Mouse (Mus musculus) liver, postnatal 0 days (tissue): ENCODE results near the gene Pik3r4. TPM values are rescaled to one million over a fixed set of nuclear protein-coding genes. Genes with fewer than 3 reads are reported as not detected.

Experiments used
- ATAC-seq: fragments of 200-750 bp; cut with Nextera tagmentation; 2 replicates; pipeline ENCODE4 v1.8.0; 2017; ENCODE audit warnings: mild to moderate bottlenecking, moderate library complexity
- DNase-seq: peaks from one replicate; pipeline ENCODE4 v3.0.0-alpha.2; 2016
- H3K27ac ChIP-seq: fragments of 300-500 bp; sonication (generic); 2 replicates; pipeline ENCODE4 v1.5.1; 2014; ENCODE audit warnings: antibody characterized with exemption, moderate library complexity, mild to moderate bottlenecking, low read depth
- H3K27me3 ChIP-seq: fragments of 300-500 bp; sonication (generic); 2 replicates; pipeline ENCODE4 v1.6.1; 2014; ENCODE audit warnings: low read length, control low read depth, mixed read lengths; ENCODE audit not compliant: insufficient read depth
- H3K36me3 ChIP-seq: fragments of 300-500 bp; sonication (generic); replicated peaks from 2 replicates; pipeline ENCODE4 v1.6.1; 2014; ENCODE audit warnings: mild to moderate bottlenecking, control low read depth, low read length, moderate library complexity, mixed read lengths; ENCODE audit not compliant: insufficient read depth
- H3K4me1 ChIP-seq: fragments of 300-500 bp; sonication (generic); 2 replicates; pipeline ENCODE4 v1.6.1; 2014; ENCODE audit warnings: antibody characterized with exemption, mild to moderate bottlenecking, control low read depth; ENCODE audit not compliant: insufficient read depth
- H3K4me2 ChIP-seq: fragments of 300-500 bp; sonication (generic); 2 replicates; pipeline ENCODE4 v1.6.1; 2014; ENCODE audit warnings: low read depth, mild to moderate bottlenecking, low read length, moderate library complexity, mixed read lengths
- H3K4me3 ChIP-seq: fragments of 300-500 bp; sonication (generic); 2 replicates; pipeline ENCODE4 v1.5.1; 2014; ENCODE audit warnings: low read depth, low read length
- H3K9ac ChIP-seq: fragments of 300-500 bp; sonication (generic); replicated peaks from 2 replicates; pipeline ENCODE4 v1.6.1; 2014; ENCODE audit warnings: mild to moderate bottlenecking, moderate library complexity
- H3K9me3 ChIP-seq: fragments of 300-500 bp; sonication (generic); 2 replicates; pipeline ENCODE4 v1.6.1; 2016; ENCODE audit warnings: mild to moderate bottlenecking, control low read depth, low read length, mixed read lengths
- CTCF ChIP-seq: sonication (generic); IDR thresholded peaks from 2 replicates; pipeline ENCODE4 v1.5.1; 2016; ENCODE audit warnings: antibody characterized with exemption, low read depth
- EP300 ChIP-seq: IDR thresholded peaks from 2 replicates; pipeline ENCODE4 v1.6.1; 2016; ENCODE audit warnings: antibody characterized with exemption, low read depth, mild to moderate bottlenecking
- WGBS: fragments of 180-500 bp; shearing (Covaris S2); extraction: QIAGEN DNeasy Blood & Tissue Kit; methylation state at CpG from one replicate; pipeline ENCODE4 v1.1.7; 2014; ENCODE audit not compliant: insufficient replicate concordance; 5-methylcytosine and 5-hydroxymethylcytosine counted together
- polyA plus RNA-seq: library from polyadenylated mRNA; unstranded; fragments of >200 nt; fragmentation: Nextera tagmentation; extraction: Ambion mirVana; gene quantifications from 2 replicates; pipeline ENCODE4 v1.2.1, GENCODE M21; 2015

The Pik3r4 gene
- polyA plus RNA-seq, 1 experiment from 2014 or later: 5.6 TPM

- no peak for DNase-seq
- Histone ChIP-seq H3K27ac (no peak overlapping the region), H3K9ac (no peak overlapping the region), H3K27me3 (no peaks in the 10 kb centered on the region), H3K9me3 (no peaks in the 10 kb centered on the region), H3K4me2 (no peak overlapping the region), H3K4me1 (no peaks in the 10 kb centered on the region), H3K36me3 (no peaks in the 10 kb centered on the region), H3K4me3 (no peak overlapping the region)
- TF ChIP-seq EP300 (no peak), CTCF (no peak)
- 77% methylated on average over 16 of the region's 16 CpGs for WGBS
- ATAC-seq: no peak
Measured at GRCm38 (mm10) chr9:105704226-105704932, 61.6 kb downstream of the Pik3r4 start.

DNA sequence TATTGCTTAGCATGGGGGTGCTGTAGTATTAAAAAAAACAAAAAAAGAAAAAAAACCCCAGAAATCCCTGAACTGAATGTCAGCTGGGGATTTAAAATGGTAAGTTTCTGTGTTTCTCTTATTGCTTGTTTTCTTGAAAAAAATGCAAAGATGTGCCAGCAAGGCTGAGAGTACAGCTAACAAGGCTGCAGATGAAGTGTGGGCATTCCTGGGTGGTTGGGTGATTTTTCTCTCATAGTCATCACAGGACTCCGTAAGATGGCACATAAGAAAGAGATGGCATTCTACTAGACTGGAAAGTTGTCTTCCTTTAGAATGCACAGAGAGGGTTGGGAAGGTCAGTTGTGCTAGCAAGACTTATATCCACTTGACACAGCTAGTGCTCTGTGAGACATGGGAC is 62.2 kb downstream of the Pik3r4 start:
- no peak overlapping the region for H3K4me3 ChIP-seq
- WGBS: 91% methylated on average over 1 of the region's 1 CpGs
- H3K27me3 ChIP-seq: no peaks in the 10 kb centered on the region
- H3K9ac ChIP-seq: no peak overlapping the region
- TF ChIP-seq EP300: no peak
- TF ChIP-seq CTCF: no peak
- no peaks in the 10 kb centered on the region for H3K36me3 ChIP-seq
- no peak overlapping the region for H3K27ac ChIP-seq
- DNase-seq: no peak
- no peak for ATAC-seq
- no peaks in the 10 kb centered on the region for H3K9me3 ChIP-seq
- no peaks in the 10 kb centered on the region for H3K4me1 ChIP-seq
- no peak overlapping the region for H3K4me2 ChIP-seq

DNA sequence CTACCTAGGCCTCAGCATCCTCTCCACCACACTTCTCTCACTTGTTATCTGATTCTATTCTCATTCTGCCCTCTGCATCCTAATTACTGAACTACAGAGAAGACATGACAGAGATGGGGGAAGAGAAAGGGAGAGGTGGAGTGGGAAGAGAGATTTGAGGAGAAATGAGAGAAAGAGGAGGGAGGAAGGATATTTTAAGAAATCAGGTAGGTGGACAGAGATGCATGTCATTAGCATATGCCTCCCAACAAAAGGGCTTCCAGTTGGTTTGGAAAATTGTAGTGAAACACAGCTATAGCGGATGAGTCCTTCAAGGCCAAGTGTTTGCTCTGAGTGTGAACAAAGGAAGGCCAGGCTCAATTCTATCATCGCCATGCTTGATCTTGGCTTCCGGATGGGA is 69.3 kb downstream of the Pik3r4 start:
- H3K36me3 ChIP-seq: no peaks in the 10 kb centered on the region
- no peak overlapping the region for H3K27ac ChIP-seq
- TF ChIP-seq CTCF: no peak
- no peak for TF ChIP-seq EP300
- no peak overlapping the region for H3K9ac ChIP-seq
- no peak overlapping the region for H3K4me2 ChIP-seq
- ATAC-seq: no peak
- no peaks in the 10 kb centered on the region for H3K27me3 ChIP-seq
- no peaks in the 10 kb centered on the region for H3K4me1 ChIP-seq
- H3K4me3 ChIP-seq: no peak overlapping the region
- DNase-seq: no peak
- no peaks in the 10 kb centered on the region for H3K9me3 ChIP-seq
- WGBS: 83% methylated on average over 3 of the region's 3 CpGs

- DNase-seq (no peak), ATAC-seq (no peak)
- Histone ChIP-seq H3K4me3 (no peak overlapping the region), H3K27me3 (no peaks in the 10 kb centered on the region), H3K27ac (no peak overlapping the region), H3K4me2 (no peak overlapping the region), H3K4me1 (no peaks in the 10 kb centered on the region), H3K9ac (no peak overlapping the region), H3K36me3 (no peaks in the 10 kb centered on the region), H3K9me3 (no peaks in the 10 kb centered on the region)
- 70% methylated on average over 7 of the region's 7 CpGs for WGBS
- no peak for TF ChIP-seq EP300
- no peak for TF ChIP-seq CTCF
Measured at GRCm38 (mm10) chr9:105719367-105719766, 76.6 kb downstream of the Pik3r4 start.

GRCm38 (mm10) chr9:105719851-105720395 is 77.1 kb downstream of the Pik3r4 start:
- no peak overlapping the region for H3K4me3 ChIP-seq
- WGBS: 42% methylated on average over 5 of the region's 5 CpGs
- TF ChIP-seq CTCF: no peak
- TF ChIP-seq EP300: no peak
- H3K4me2 ChIP-seq: no peak overlapping the region
- no peak overlapping the region for H3K9ac ChIP-seq
- H3K36me3 ChIP-seq: no peaks in the 10 kb centered on the region
- no peaks in the 10 kb centered on the region for H3K27me3 ChIP-seq
- DNase-seq (no peak), ATAC-seq (no peak)
- no peaks in the 10 kb centered on the region for H3K4me1 ChIP-seq
- no peaks in the 10 kb centered on the region for H3K9me3 ChIP-seq
- H3K27ac ChIP-seq: no peak overlapping the region

- Histone ChIP-seq H3K36me3 (no peaks in the 10 kb centered on the region), H3K4me3 (no peak overlapping the region), H3K9ac (no peak overlapping the region), H3K4me2 (no peak overlapping the region), H3K27me3 (no peaks in the 10 kb centered on the region), H3K9me3 (no peaks in the 10 kb centered on the region), H3K27ac (no peak overlapping the region), H3K4me1 (no peaks in the 10 kb centered on the region)
- TF ChIP-seq CTCF (no peak), EP300 (no peak)
- DNase-seq (no peak), ATAC-seq (no peak)
- 77% methylated on average over 4 of the region's 4 CpGs for WGBS
Measured at GRCm38 (mm10) chr9:105720430-105720829, 77.7 kb downstream of the Pik3r4 start.
